Mouse (Mus musculus) ES-Bruce4 (cell line): ENCODE data around the gene Rundc3a. TPM values are rescaled to one million over a fixed set of nuclear protein-coding genes. Genes with fewer than 3 reads are reported as not detected.
A peak's percentile ranks its signal among the peaks of the same experiment; 100 is the strongest.
"Not testable (repeated sequence)": the region's sequence is repeated elsewhere in the genome, so short reads cannot be mapped to it uniquely, and the experiment has no call there.

Experiments
- H3K27ac ChIP-seq: 2 replicates; pipeline ENCODE4 v1.5.1; 2012; ENCODE audit warnings: low read length, inconsistent platforms; ENCODE audit not compliant: insufficient read depth
- H3K27me3 ChIP-seq: 2 replicates; pipeline ENCODE4 v1.6.1; 2012; ENCODE audit warnings: mild to moderate bottlenecking, low read length, inconsistent platforms; ENCODE audit not compliant: control insufficient read depth, poor library complexity, insufficient read depth, severe bottlenecking
- H3K36me3 ChIP-seq: 2 replicates; pipeline ENCODE4 v1.6.1; 2012; ENCODE audit warnings: inconsistent platforms, mild to moderate bottlenecking, low read length, moderate library complexity; ENCODE audit not compliant: control insufficient read depth, poor library complexity, insufficient read depth, severe bottlenecking
- H3K4me1 ChIP-seq: one replicate; pipeline ENCODE4 v1.8.1; 2011; ENCODE audit warnings: low read length; ENCODE audit not compliant: control insufficient read depth, insufficient read depth
- H3K4me3 ChIP-seq: 2 replicates; pipeline ENCODE4 v1.5.1; 2011; ENCODE audit warnings: low read depth, mild to moderate bottlenecking, low read length
- H3K9ac ChIP-seq: 2 replicates; pipeline ENCODE4 v1.6.1; 2012; ENCODE audit warnings: low read depth, mild to moderate bottlenecking, inconsistent platforms; ENCODE audit not compliant: poor library complexity, severe bottlenecking
- H3K9me3 ChIP-seq: replicated peaks from 2 replicates; pipeline ENCODE4 v1.6.1; 2012; ENCODE audit warnings: mild to moderate bottlenecking, low read length, inconsistent platforms; ENCODE audit not compliant: control insufficient read depth, poor library complexity, insufficient read depth, severe bottlenecking
- CTCF ChIP-seq: IDR thresholded peaks from one replicate; pipeline ENCODE4 v1.8.1; 2011; ENCODE audit warnings: low read depth, low read length
- EP300 ChIP-seq: IDR thresholded peaks from 2 replicates; pipeline ENCODE4 v1.6.1; 2011; ENCODE audit warnings: low read depth, low read length; ENCODE audit not compliant: insufficient read depth
- POLR2A ChIP-seq: IDR thresholded peaks from one replicate; pipeline ENCODE4 v1.8.1; 2011; ENCODE audit warnings: low read length; ENCODE audit not compliant: insufficient read depth
- polyA plus RNA-seq: library from polyadenylated mRNA; stranded (reverse); fragments of >200 nt; gene quantifications from 2 replicates; pipeline ENCODE4 v1.2.4, GENCODE M21; 2011; ENCODE audit warnings: low read depth; ENCODE audit not compliant: missing spikeins, insufficient read depth, insufficient read length

Gene Rundc3a
- polyA plus RNA-seq, 1 experiment, result 7.0 TPM

DNA sequence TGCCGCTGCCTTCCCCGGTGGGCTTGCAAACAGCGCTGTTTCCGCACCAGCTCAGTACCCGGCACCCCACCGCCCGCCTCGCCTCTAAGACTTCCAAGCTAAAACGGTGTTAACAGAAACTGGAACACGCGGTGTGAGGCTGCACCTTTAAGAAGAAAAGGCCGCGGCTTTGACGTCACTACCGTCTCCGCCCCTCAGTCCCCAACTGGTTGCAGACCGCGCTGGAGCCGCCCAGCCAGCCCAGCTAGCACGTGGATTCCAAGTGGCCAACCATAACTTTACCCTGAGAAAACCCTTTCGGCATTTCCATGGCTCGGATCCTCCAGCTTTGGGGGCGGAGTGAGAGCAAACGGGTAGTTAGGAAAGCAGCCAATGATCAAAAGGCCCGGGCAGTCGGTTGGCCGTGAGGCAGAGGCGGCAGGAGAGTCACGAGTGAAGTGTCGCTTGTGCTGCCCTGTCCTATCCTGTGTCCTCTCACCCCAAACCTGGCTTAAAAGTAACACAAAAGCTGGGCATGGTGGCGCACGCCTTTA, 15.2 kb downstream of the Rundc3a start:
- Histone ChIP-seq H3K9me3 (no peaks in the 10 kb centered on the region), H3K4me1 (peaks cover 4% of the 10 kb centered on the region), H3K4me3 (peak overlapping the region; percentile 77), H3K27ac (peak overlapping the region; percentile 81), H3K27me3 (no peaks in the 10 kb centered on the region), H3K36me3 (peaks cover 26% of the 10 kb centered on the region), H3K9ac (peak overlapping the region; percentile 91)
- TF ChIP-seq POLR2A (peak; percentile 92), CTCF (no peak)

DNA sequence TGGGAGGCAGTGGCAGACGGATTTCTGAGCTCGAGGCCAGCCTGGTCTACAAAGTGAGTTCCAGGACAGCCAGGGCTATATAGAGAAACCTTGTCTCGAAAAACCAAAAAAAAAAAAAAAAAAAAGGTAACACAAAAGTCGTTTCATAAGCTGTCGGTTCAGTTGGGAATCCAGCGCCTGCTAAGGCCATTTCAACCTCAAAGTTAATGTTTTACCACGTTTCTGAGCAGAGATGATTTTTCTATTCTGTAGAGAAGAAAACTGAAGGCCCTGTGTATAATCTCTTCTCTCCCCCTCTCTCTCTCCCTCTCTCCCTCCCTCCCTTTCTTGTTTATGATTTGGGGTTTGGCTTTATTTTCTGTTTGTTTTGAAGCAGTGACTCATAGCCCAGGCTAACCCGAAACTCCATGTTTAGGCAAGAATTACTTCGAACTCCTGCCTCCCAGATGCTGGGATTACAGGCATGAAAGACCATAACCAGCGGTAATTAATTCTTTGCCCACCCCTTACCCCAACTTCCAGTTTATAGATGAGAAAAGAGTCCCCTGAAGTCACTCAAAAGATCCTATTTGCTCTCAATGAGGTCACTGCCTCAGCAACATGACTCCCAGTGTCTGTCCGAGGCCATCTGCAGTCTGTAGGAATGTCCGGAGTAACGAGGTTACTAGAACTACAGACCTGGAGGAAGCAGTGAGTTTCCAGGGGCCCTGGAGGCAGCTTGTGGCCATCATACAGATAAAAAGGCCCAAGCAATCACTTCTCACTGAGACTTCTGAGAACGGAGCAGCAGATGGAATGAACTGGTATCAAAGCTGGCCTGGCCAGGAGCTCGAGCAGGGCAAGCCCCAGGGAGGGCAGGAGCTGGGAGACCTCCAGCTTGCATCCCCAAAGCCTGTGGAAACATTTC, 15.9 kb downstream of the Rundc3a start:
- peaks cover 4% of the 10 kb centered on the region for H3K4me1 ChIP-seq

DNA sequence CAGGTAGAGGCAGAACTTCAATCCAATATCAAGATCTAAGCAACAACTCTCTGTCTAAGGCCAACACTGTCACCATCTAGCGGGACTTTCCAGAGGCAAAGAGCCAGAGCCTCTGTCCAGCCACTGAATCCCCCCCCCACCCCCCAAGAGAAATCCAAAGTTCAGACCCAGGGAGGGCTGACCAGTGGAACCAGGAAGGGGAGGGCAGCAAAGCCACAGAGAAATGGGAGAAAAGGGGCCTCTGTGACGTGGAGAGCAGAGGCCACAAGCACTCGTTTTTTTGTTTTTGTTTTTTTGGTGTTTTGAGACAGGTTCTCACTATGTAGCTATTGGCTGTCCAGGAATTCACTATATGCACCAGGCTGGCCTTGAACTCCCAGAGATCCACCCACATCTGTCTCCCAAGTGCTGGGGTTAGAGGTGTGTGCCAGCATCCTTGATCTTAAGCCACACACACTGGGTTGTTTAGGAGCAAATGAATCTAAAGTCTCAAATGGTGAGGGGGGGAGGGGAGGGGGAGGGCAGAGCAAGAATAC, 16.7 kb downstream of the Rundc3a start:
- Histone ChIP-seq H3K36me3 (peaks cover 12% of the 10 kb centered on the region), H3K4me1 (peaks cover 3% of the 10 kb centered on the region), H3K9ac (peak overlapping the region; percentile 47), H3K27me3 (no peaks in the 10 kb centered on the region), H3K9me3 (no peaks in the 10 kb centered on the region), H3K4me3 (no peak overlapping the region), H3K27ac (peak overlapping the region; percentile 40; the same call in 1 of the 2 replicates)
- TF ChIP-seq CTCF (no peak), POLR2A (no peak), EP300 (no peak)

More for the DNA sequence above, 15.9 kb downstream of the Rundc3a start:
- Histone ChIP-seq H3K4me3 (peak overlapping the region; percentile 50), H3K9ac (peak overlapping the region; percentile 47), H3K36me3 (peaks cover 19% of the 10 kb centered on the region), H3K9me3 (no peaks in the 10 kb centered on the region), H3K27me3 (no peaks in the 10 kb centered on the region), H3K27ac (peak overlapping the region; percentile 40)
- TF ChIP-seq CTCF (no peak), EP300 (no peak), POLR2A (no peak)

DNA sequence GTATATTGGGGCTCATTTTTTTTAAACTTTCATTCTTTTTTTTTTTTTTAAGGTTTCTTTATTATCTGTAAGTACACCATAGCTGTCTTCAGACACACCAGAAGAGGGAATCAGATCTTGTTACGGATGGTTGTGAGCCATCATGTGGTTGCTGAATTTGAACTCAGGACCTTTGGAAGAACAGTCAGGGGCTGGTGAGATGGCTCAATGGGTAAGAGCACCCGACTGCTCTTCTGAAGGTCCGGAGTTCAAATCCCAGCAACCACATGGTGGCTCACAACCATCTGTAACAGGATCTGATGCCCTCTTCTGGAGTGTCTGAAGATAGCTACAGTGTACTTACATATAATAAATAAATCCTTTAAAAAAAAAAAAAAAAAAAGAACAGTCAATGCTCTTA, 17.1 kb downstream of the Rundc3a start:
- H3K4me3 ChIP-seq, H3K36me3 ChIP-seq, H3K9me3 ChIP-seq, H3K27me3 ChIP-seq, H3K4me1 ChIP-seq, H3K9ac ChIP-seq, H3K27ac ChIP-seq: not testable (repeated sequence)

DNA sequence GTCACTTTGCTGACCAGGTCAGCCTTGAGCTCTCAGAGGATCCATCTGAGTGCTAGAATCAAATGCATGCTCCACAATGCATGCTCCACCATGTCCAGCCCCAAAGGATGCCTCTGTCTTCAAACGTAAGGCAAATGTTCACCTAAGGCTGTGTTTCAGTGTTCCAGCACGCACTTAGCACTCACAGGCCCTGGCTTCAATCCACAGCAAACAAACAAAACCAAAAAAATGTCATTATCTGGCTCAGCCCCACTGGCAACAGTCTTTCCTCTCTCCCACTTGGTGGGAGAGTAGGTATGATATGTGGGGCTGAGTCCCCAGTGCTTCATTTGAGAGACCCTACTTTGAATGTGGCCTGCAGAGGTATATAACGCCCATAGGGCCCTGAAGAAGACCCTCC, 17.9 kb downstream of the Rundc3a start:
- H3K9me3 ChIP-seq, result no peaks in the 10 kb centered on the region
- no peaks in the 10 kb centered on the region for H3K4me1 ChIP-seq
- H3K4me3 ChIP-seq, result no peak overlapping the region
- peaks cover 1% of the 10 kb centered on the region; the same call in 1 of the 2 replicates for H3K36me3 ChIP-seq
- H3K9ac ChIP-seq, result no peak overlapping the region
- H3K27me3 ChIP-seq, result no peaks in the 10 kb centered on the region
- H3K27ac ChIP-seq, result no peak overlapping the region
- TF ChIP-seq CTCF (no peak), POLR2A (no peak), EP300 (no peak)

DNA sequence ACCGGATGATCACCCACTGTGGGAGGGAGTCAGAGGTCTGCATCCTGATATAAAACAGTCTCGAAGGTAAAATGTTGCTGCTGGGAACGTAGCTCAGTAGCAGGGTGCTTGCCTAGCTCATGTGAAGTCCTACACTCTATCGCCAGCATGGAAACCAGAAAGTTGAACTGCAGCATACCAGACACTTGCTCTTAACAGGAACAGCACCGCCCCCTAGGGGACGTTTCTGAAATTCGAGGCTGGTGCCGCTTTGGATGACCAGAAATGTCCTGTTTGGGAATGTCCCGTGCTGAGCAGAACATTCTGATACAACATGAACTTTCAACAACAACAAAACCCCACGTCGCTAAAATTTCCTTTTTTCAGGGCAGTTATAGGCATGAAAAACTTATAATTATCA, 18.5 kb downstream of the Rundc3a start:
- Histone ChIP-seq H3K4me1 (no peaks in the 10 kb centered on the region), H3K9ac (no peak overlapping the region), H3K9me3 (no peaks in the 10 kb centered on the region), H3K36me3 (no peaks in the 10 kb centered on the region), H3K27me3 (no peaks in the 10 kb centered on the region), H3K27ac (no peak overlapping the region), H3K4me3 (no peak overlapping the region)
- TF ChIP-seq POLR2A, result no peak
- peak; percentile 83 for TF ChIP-seq CTCF
- TF ChIP-seq EP300, result 0 out of 2 replicates have a peak, but pooled peaks have one; percentile 38
